Mouse (Mus musculus) limb, embryonic 11.5 days (tissue): ENCODE results near the gene Cavin4. TPM values are rescaled to one million over a fixed set of nuclear protein-coding genes. Genes with fewer than 3 reads are reported as not detected.
A peak's percentile ranks its signal among the peaks of the same experiment; 100 is the strongest.

Experiments
- ATAC-seq: fragments of 200-750 bp; cut with Nextera tagmentation; 2 replicates; pipeline ENCODE4 v1.8.0; 2017; ENCODE audit warnings: low read depth; ENCODE audit not compliant: insufficient number of reproducible peaks, low FRiP score, low TSS enrichment
- DNase-seq: peaks from one replicate; pipeline ENCODE4 v3.0.0-alpha.2; 2015; ENCODE audit warnings: low spot score
- H3K27ac ChIP-seq: fragments of 300-500 bp; sonication (generic); replicated peaks from 2 replicates; pipeline ENCODE4 v1.5.1; 2014; ENCODE audit warnings: low read depth, mild to moderate bottlenecking, low read length
- H3K27me3 ChIP-seq: fragments of 300-500 bp; sonication (generic); 2 replicates; pipeline ENCODE4 v1.6.1; 2014; ENCODE audit warnings: mild to moderate bottlenecking, low read length, mixed read lengths; ENCODE audit not compliant: control insufficient read depth, insufficient read depth
- H3K36me3 ChIP-seq: fragments of 300-500 bp; sonication (generic); 2 replicates; pipeline ENCODE4 v1.6.1; 2014; ENCODE audit warnings: mild to moderate bottlenecking, low read length, moderate library complexity, mixed read lengths; ENCODE audit not compliant: control insufficient read depth, insufficient read depth
- H3K4me1 ChIP-seq: fragments of 300-500 bp; sonication (generic); 2 replicates; pipeline ENCODE4 v1.6.1; 2014; ENCODE audit warnings: low read length, mixed read lengths; ENCODE audit not compliant: control insufficient read depth, insufficient read depth
- H3K4me2 ChIP-seq: fragments of 300-500 bp; sonication (generic); 2 replicates; pipeline ENCODE4 v1.6.1; 2014; ENCODE audit warnings: low read depth, mild to moderate bottlenecking, moderate library complexity; ENCODE audit not compliant: severe bottlenecking
- H3K4me3 ChIP-seq: fragments of 300-500 bp; sonication (generic); 2 replicates; pipeline ENCODE4 v1.5.1; 2014; ENCODE audit warnings: low read depth, low read length
- H3K9ac ChIP-seq: fragments of 300-500 bp; sonication (generic); 2 replicates; pipeline ENCODE4 v1.6.1; 2014; ENCODE audit warnings: mild to moderate bottlenecking, low read length
- H3K9me3 ChIP-seq: fragments of 300-500 bp; sonication (generic); 2 replicates; pipeline ENCODE4 v1.6.1; 2016; ENCODE audit warnings: low read length; ENCODE audit not compliant: control insufficient read depth
- WGBS: fragments of 180-500 bp; shearing (Covaris S2); extraction: QIAGEN DNeasy Blood & Tissue Kit; methylation state at CpG from one replicate; pipeline ENCODE4 v1.1.7; 2014; 5-methylcytosine and 5-hydroxymethylcytosine counted together
- polyA plus RNA-seq: library from polyadenylated mRNA; unstranded; fragments of >200 nt; fragmentation: Nextera tagmentation; extraction: Ambion mirVana; gene quantifications from 2 replicates; pipeline ENCODE4 v1.2.1, GENCODE M21; 2014

The Cavin4 gene
- polyA plus RNA-seq, 1 experiment from 2014 or later = 1.7 TPM

DNA sequence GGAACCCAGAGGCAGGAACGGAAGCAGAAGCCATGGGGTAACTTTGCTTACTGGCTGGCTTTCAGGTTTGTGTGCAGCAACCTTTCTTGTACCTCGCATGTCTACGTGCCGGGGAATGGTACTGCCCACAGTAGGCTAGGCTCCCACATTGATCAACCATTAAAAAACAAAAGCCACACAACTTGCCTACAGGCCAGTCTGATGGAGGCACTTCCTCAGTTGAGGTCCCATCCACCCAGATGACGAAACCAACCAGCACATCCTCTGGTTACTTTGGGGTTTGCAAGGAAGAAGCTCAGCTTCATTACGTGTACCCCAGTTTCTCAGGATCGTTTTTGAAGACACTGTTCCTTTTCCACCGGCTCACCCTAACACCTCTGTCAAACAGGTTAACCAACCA, 6.8 kb upstream of the Cavin4 start:
- Histone ChIP-seq H3K9ac (no peak overlapping the region), H3K4me2 (no peak overlapping the region), H3K4me3 (no peak overlapping the region), H3K27me3 (no peaks in the 10 kb centered on the region), H3K36me3 (peaks cover 6% of the 10 kb centered on the region; the same call in 1 of the 2 replicates), H3K4me1 (no peaks in the 10 kb centered on the region), H3K27ac (no peak overlapping the region), H3K9me3 (no peaks in the 10 kb centered on the region)
- ATAC-seq (no peak), DNase-seq (no peak)
- 95% methylated on average over 8 of the region's 8 CpGs for WGBS

- Histone ChIP-seq H3K4me1 (no peaks in the 10 kb centered on the region), H3K9me3 (no peaks in the 10 kb centered on the region), H3K36me3 (peaks cover 13% of the 10 kb centered on the region), H3K27ac (no peak overlapping the region), H3K9ac (no peak overlapping the region), H3K4me3 (no peak overlapping the region), H3K27me3 (no peaks in the 10 kb centered on the region), H3K4me2 (no peak overlapping the region)
- DNase-seq (no peak), ATAC-seq (no peak)
- 92% methylated on average over 4 of the region's 4 CpGs for WGBS
Observed at GRCm38 (mm10) chr4:48660144-48660543, 3.2 kb upstream of the Cavin4 start.

- no peak for ATAC-seq
- 95% methylated on average over 7 of the region's 7 CpGs for WGBS
- H3K27ac ChIP-seq = no peak overlapping the region
Observed at GRCm38 (mm10) chr4:48660619-48661575, 2.4 kb upstream of the Cavin4 start.

DNA sequence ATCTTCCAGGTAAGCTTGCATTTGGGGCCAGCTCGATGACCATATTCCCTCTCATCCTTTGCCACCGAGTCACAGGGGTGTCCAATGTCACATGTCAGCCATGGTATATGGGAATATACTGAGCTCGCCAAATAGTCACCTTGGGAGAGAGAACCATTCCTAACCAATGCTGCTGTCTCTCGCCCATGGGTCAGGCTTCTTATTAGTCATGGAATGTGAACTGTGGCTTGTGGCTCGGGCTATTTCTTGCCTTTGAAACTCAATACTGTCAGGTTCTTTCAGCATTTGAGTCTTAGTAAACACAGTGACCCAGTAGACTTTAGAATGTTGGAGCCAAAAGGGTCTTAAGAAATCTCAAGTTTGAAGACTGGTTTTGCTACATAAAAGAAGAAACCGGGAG, 707 bp downstream of the Cavin4 start:
- Histone ChIP-seq H3K4me2 (no peak overlapping the region), H3K4me1 (no peaks in the 10 kb centered on the region), H3K4me3 (no peak overlapping the region), H3K9me3 (no peaks in the 10 kb centered on the region), H3K27me3 (no peaks in the 10 kb centered on the region), H3K36me3 (peaks cover 11% of the 10 kb centered on the region), H3K27ac (no peak overlapping the region), H3K9ac (no peak overlapping the region)
- ATAC-seq (no peak), DNase-seq (no peak)
- 90% methylated on average over 6 of the region's 6 CpGs for WGBS

More at GRCm38 (mm10) chr4:48660619-48661575, 2.4 kb upstream of the Cavin4 start:
- H3K9ac ChIP-seq = no peak overlapping the region
- DNase-seq = no peak
- no peaks in the 10 kb centered on the region for H3K27me3 ChIP-seq
- no peak overlapping the region for H3K4me2 ChIP-seq
- H3K4me1 ChIP-seq = no peaks in the 10 kb centered on the region
- H3K4me3 ChIP-seq = no peak overlapping the region
- no peaks in the 10 kb centered on the region for H3K9me3 ChIP-seq
- H3K36me3 ChIP-seq = peaks cover 13% of the 10 kb centered on the region

- ATAC-seq = no peak
- no peak for DNase-seq
- no peak overlapping the region for H3K9ac ChIP-seq
- no peak overlapping the region for H3K4me3 ChIP-seq
- 87% methylated on average over 6 of the region's 6 CpGs for WGBS
- no peak overlapping the region for H3K27ac ChIP-seq
- no peaks in the 10 kb centered on the region for H3K27me3 ChIP-seq
- H3K36me3 ChIP-seq = peaks cover 8% of the 10 kb centered on the region
- H3K4me1 ChIP-seq = no peaks in the 10 kb centered on the region
- H3K9me3 ChIP-seq = no peaks in the 10 kb centered on the region
- no peak overlapping the region for H3K4me2 ChIP-seq
Observed at GRCm38 (mm10) chr4:48667279-48667678, 4.0 kb downstream of the Cavin4 start.

GRCm38 (mm10) chr4:48672915-48673314, 9.6 kb downstream of the Cavin4 start:
- ATAC-seq (no peak), DNase-seq (no peak)
- Histone ChIP-seq H3K36me3 (peaks cover 4% of the 10 kb centered on the region; the same call in 1 of the 2 replicates), H3K27ac (no peak overlapping the region), H3K4me2 (no peak overlapping the region), H3K27me3 (no peaks in the 10 kb centered on the region), H3K4me3 (no peak overlapping the region), H3K9me3 (no peaks in the 10 kb centered on the region), H3K4me1 (no peaks in the 10 kb centered on the region), H3K9ac (no peak overlapping the region)
- WGBS = 92% methylated on average over 5 of the region's 5 CpGs

DNA sequence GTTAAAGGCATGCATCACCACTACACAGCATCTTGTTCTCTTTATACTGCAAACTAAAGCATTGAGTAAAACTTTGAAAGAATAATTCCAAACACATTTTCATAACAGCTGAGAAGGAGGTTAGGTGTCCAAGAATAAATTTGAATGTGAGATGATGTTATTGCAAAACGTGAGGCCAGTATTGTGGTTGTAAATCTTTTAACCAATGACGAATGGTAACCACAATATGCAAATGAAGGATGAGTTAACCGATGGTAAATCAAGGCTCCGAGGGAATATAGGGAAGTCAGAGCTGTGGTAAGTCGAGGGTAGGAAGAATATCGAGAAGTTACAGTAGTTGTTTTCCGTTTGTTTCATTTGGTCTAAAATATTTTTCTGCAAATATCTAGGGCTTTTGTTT, 11.1 kb downstream of the Cavin4 start:
- no peaks in the 10 kb centered on the region for H3K27me3 ChIP-seq
- no peak overlapping the region for H3K27ac ChIP-seq
- H3K9ac ChIP-seq = no peak overlapping the region
- 93% methylated on average over 7 of the region's 7 CpGs for WGBS
- no peak for DNase-seq
- no peaks in the 10 kb centered on the region for H3K4me1 ChIP-seq
- no peak overlapping the region for H3K4me3 ChIP-seq
- no peak for ATAC-seq
- no peaks in the 10 kb centered on the region for H3K9me3 ChIP-seq
- no peak overlapping the region for H3K4me2 ChIP-seq
- peaks cover 4% of the 10 kb centered on the region; the same call in 1 of the 2 replicates for H3K36me3 ChIP-seq

DNA sequence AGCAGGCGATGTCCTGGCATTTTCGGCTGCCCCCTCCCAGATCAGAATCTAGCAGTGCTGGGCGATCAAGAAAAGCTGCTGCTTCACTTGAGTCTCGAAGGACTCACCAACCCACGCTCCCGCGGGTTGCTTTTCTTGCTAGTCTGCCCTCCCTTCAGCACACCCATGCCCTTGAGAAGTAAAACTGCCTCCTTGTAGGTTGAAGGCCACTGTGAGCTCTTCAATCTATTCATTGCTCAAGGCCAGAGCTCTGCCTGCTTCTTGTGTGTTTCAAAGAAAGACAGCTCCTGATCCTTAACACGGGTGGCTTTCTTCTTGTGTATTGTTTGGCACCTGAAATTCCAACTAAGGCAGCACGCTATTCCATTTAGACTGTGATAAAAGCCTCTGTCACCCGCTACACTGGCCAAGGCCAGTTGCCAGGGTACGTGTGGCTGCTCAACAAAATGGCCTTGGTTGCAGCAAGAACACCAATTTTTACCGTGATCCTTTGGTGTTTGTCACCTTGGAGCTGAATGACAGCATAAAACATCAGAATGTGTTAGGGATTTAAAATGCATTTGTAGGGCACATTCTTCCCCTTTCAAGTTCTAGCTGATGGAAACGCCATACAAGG, 13.4 kb downstream of the Cavin4 start:
- Histone ChIP-seq H3K27ac (no peak overlapping the region), H3K9ac (no peak overlapping the region), H3K9me3 (no peaks in the 10 kb centered on the region), H3K4me3 (no peak overlapping the region), H3K36me3 (peaks cover 4% of the 10 kb centered on the region; the same call in 1 of the 2 replicates), H3K4me2 (no peak overlapping the region), H3K4me1 (no peaks in the 10 kb centered on the region), H3K27me3 (no peaks in the 10 kb centered on the region)
- ATAC-seq = no peak
- WGBS = 93% methylated on average over 13 of the region's 13 CpGs
- peak; percentile 19 for DNase-seq
